Mouse (Mus musculus) MEL (cell line): ENCODE data around the gene Srebf1. TPM values are rescaled to one million over a fixed set of nuclear protein-coding genes. Genes with fewer than 3 reads are reported as not detected.

Source experiments
- DNase-seq: peaks from one replicate; pipeline ENCODE4 v3.0.0; 2011; ENCODE audit warnings: low read depth, low spot score
- H3K27ac ChIP-seq: 2 replicates; pipeline ENCODE4 v1.5.1; 2012; ENCODE audit warnings: low read depth, mild to moderate bottlenecking, control low read depth, low read length, moderate library complexity; ENCODE audit not compliant: control insufficient read depth
- H3K27me3 ChIP-seq, 2 experiments: fragments of 150-350 bp in 1 of 2; sonication (generic) in 1 of 2; 2 replicates each; pipeline ENCODE4 v1.6.1; 2012; ENCODE audit warnings: low read length in 2 of 2, mild to moderate bottlenecking in 2 of 2, improper control_type of control experiment in 1 of 2, moderate library complexity in 1 of 2; ENCODE audit not compliant: insufficient read depth in 2 of 2, control insufficient read depth in 1 of 2
- H3K36me3 ChIP-seq, 2 experiments: 2 replicates each; pipeline ENCODE4 v1.6.1; 2012 to 2014; ENCODE audit warnings: low read length in 2 of 2, improper control_type of control experiment in 1 of 2, inconsistent platforms in 1 of 2, mild to moderate bottlenecking in 1 of 2; ENCODE audit not compliant: insufficient read depth in 2 of 2, control insufficient read depth in 1 of 2
- H3K4me1 ChIP-seq, 2 experiments: fragments of 150-350 bp in 1 of 2; sonication (generic) in 1 of 2; 2 replicates each; pipeline ENCODE4 v1.6.1; 2012; ENCODE audit warnings: low read length in 2 of 2, improper control_type of control experiment in 1 of 2, mild to moderate bottlenecking in 1 of 2; ENCODE audit not compliant: insufficient read depth in 2 of 2, control insufficient read depth in 1 of 2
- H3K4me3 ChIP-seq, 2 experiments: fragments of 150-350 bp in 1 of 2; sonication (generic) in 1 of 2; 2 replicates each; pipeline ENCODE4 v1.5.1; 2012; ENCODE audit warnings: low read depth in 2 of 2, low read length in 2 of 2, mild to moderate bottlenecking in 2 of 2, moderate library complexity in 2 of 2, control low read depth in 1 of 2, improper control_type of control experiment in 1 of 2; ENCODE audit not compliant: control insufficient read depth in 1 of 2, insufficient read depth in 1 of 2
- H3K79me2 ChIP-seq: 2 replicates; pipeline ENCODE4 v1.6.1; 2012; ENCODE audit warnings: mild to moderate bottlenecking, low read length, moderate library complexity; ENCODE audit not compliant: control insufficient read depth, poor library complexity, insufficient read depth
- H3K9ac ChIP-seq: 2 replicates; pipeline ENCODE4 v1.6.1; 2012; ENCODE audit warnings: low read depth, mild to moderate bottlenecking, control low read depth, low read length, moderate library complexity; ENCODE audit not compliant: control insufficient read depth, poor library complexity, severe bottlenecking
- H3K9me3 ChIP-seq: fragments of 150-350 bp; sonication (generic); replicated peaks from 2 replicates; pipeline ENCODE4 v1.6.1; 2012; ENCODE audit warnings: mild to moderate bottlenecking, low read length, improper control_type of control experiment, moderate library complexity; ENCODE audit not compliant: insufficient read depth
- BHLHE40 ChIP-seq: IDR thresholded peaks from 2 replicates; pipeline ENCODE4 v1.6.1; 2012; ENCODE audit warnings: low read depth, mild to moderate bottlenecking, inconsistent platforms, low read length, improper control_type of control experiment, borderline replicate concordance
- CHD1 ChIP-seq: IDR thresholded peaks from 2 replicates; pipeline ENCODE4 v1.6.1; 2012; ENCODE audit warnings: low read depth, mild to moderate bottlenecking, inconsistent platforms, low read length, improper control_type of control experiment
- CTCF ChIP-seq, 3 experiments: IDR thresholded peaks in 2 of 3; conservative IDR thresholded peaks in 1 of 3; 2 replicates each; pipeline ENCODE4 v1.5.1; 2011 to 2012; ENCODE audit warnings: low read length in 3 of 3, low read depth in 2 of 3, mild to moderate bottlenecking in 2 of 3, improper control_type of control experiment in 1 of 3, inconsistent platforms in 1 of 3, mixed read lengths in 1 of 3, moderate library complexity in 1 of 3; ENCODE audit not compliant: control insufficient read depth in 1 of 3, insufficient read depth in 1 of 3, poor library complexity in 1 of 3, severe bottlenecking in 1 of 3
- E2F4 ChIP-seq: IDR thresholded peaks from 2 replicates; pipeline ENCODE4 v1.6.1; 2011; ENCODE audit warnings: low read depth, low read length, improper control_type of control experiment, borderline replicate concordance
- ELF1 ChIP-seq: IDR thresholded peaks from 2 replicates; pipeline ENCODE4 v1.6.1; 2014; ENCODE audit warnings: low read depth, mild to moderate bottlenecking, inconsistent platforms, low read length, improper control_type of control experiment, moderate library complexity
- ETS1 ChIP-seq: IDR thresholded peaks from 2 replicates; pipeline ENCODE4 v1.6.1; 2012; ENCODE audit warnings: low read depth, mild to moderate bottlenecking, inconsistent platforms, low read length, improper control_type of control experiment, moderate library complexity
- GABPA ChIP-seq: IDR thresholded peaks from 2 replicates; pipeline ENCODE4 v1.6.1; 2012; ENCODE audit warnings: low read depth, mild to moderate bottlenecking, inconsistent platforms, low read length, improper control_type of control experiment, moderate library complexity
- MAX ChIP-seq: IDR thresholded peaks from 2 replicates; pipeline ENCODE4 v1.6.1; 2011; ENCODE audit warnings: low read length, improper control_type of control experiment
- MAZ ChIP-seq: IDR thresholded peaks from 2 replicates; pipeline ENCODE4 v1.6.1; 2012; ENCODE audit warnings: low read depth, mild to moderate bottlenecking, inconsistent platforms, low read length, improper control_type of control experiment
- MYC ChIP-seq: IDR thresholded peaks from 2 replicates; pipeline ENCODE4 v1.6.1; 2011; ENCODE audit warnings: low read depth, mild to moderate bottlenecking, low read length, improper control_type of control experiment, moderate library complexity
- POLR2A ChIP-seq, 2 experiments: IDR thresholded peaks; 2 replicates each; pipeline ENCODE4 v1.6.1; 2011 to 2012; ENCODE audit warnings: low read length in 2 of 2, mild to moderate bottlenecking in 2 of 2, control low read depth in 1 of 2, improper control_type of control experiment in 1 of 2, low read depth in 1 of 2, moderate library complexity in 1 of 2; ENCODE audit not compliant: control insufficient read depth in 1 of 2, insufficient read depth in 1 of 2, poor library complexity in 1 of 2
- POLR2AphosphoS5 ChIP-seq: IDR thresholded peaks from 2 replicates; pipeline ENCODE4 v1.6.1; 2012; ENCODE audit warnings: low read depth, borderline replicate concordance, mild to moderate bottlenecking, inconsistent platforms, low read length, moderate library complexity, mixed read lengths
- RAD21 ChIP-seq: IDR thresholded peaks from 2 replicates; pipeline ENCODE4 v1.6.1; 2011; ENCODE audit warnings: mild to moderate bottlenecking, low read depth, low read length, improper control_type of control experiment
- RCOR1 ChIP-seq: IDR thresholded peaks from 2 replicates; pipeline ENCODE4 v1.6.1; 2012; ENCODE audit warnings: low read depth, mild to moderate bottlenecking, inconsistent platforms, low read length, improper control_type of control experiment
- SIN3A ChIP-seq: IDR thresholded peaks from 2 replicates; pipeline ENCODE4 v1.6.1; 2012; ENCODE audit warnings: low read length, improper control_type of control experiment, inconsistent platforms
- TBP ChIP-seq: IDR thresholded peaks from 2 replicates; pipeline ENCODE4 v1.8.0; 2011; ENCODE audit warnings: low read depth, low read length, improper control_type of control experiment
- TCF12 ChIP-seq: IDR thresholded peaks from 2 replicates; pipeline ENCODE4 v1.6.1; 2014; ENCODE audit warnings: low read depth, mild to moderate bottlenecking, inconsistent platforms, low read length, improper control_type of control experiment, moderate library complexity
- UBTF ChIP-seq: IDR thresholded peaks from 2 replicates; pipeline ENCODE4 v1.6.1; 2012; ENCODE audit warnings: low read depth, mild to moderate bottlenecking, inconsistent platforms, low read length, improper control_type of control experiment, moderate library complexity, borderline replicate concordance; ENCODE audit not compliant: insufficient read depth
- USF1 ChIP-seq: IDR thresholded peaks from 2 replicates; pipeline ENCODE4 v1.6.1; 2014; ENCODE audit warnings: low read depth, mild to moderate bottlenecking, inconsistent platforms, low read length, improper control_type of control experiment, moderate library complexity
- USF2 ChIP-seq, 2 experiments: IDR thresholded peaks; 2 replicates each; pipeline ENCODE4 v1.6.1; 2011 to 2012; ENCODE audit warnings: improper control_type of control experiment in 2 of 2, low read length in 2 of 2, borderline replicate concordance in 1 of 2, inconsistent platforms in 1 of 2, low read depth in 1 of 2, mild to moderate bottlenecking in 1 of 2; ENCODE audit not compliant: insufficient read depth in 1 of 2
- ZMIZ1 ChIP-seq: IDR thresholded peaks from 2 replicates; pipeline ENCODE4 v1.6.1; 2012; ENCODE audit warnings: low read depth, mild to moderate bottlenecking, inconsistent platforms, low read length, improper control_type of control experiment, moderate library complexity
- ZNF384 ChIP-seq: IDR thresholded peaks from 2 replicates; pipeline ENCODE4 v1.6.1; 2012; ENCODE audit warnings: low read depth, mild to moderate bottlenecking, inconsistent platforms, low read length, improper control_type of control experiment
- polyA plus RNA-seq, 2 experiments: library from polyadenylated mRNA; stranded (reverse) in 1 of 2; unstranded in 1 of 2; fragments of >175 nt in 1 of 2; fragments of >200 nt in 1 of 2; gene quantifications; 2 replicates each; pipeline versions ENCODE4 v1.2.1 to v1.2.4; 2012; ENCODE audit warnings: low replicate concordance in 2 of 2, low read depth in 1 of 2; ENCODE audit not compliant: insufficient read length in 2 of 2, insufficient read depth in 1 of 2, missing spikeins in 1 of 2
- total RNA-seq: library from RNA; depleted of rRNA; stranded (reverse); fragments of 300-350 nt; gene quantifications from 2 replicates; pipeline ENCODE4 v1.2.3, GENCODE M21; 2012

Gene Srebf1
- total and polyA plus RNA-seq, 3 experiments, result 241 to 288 TPM; not detected in 1

DNA sequence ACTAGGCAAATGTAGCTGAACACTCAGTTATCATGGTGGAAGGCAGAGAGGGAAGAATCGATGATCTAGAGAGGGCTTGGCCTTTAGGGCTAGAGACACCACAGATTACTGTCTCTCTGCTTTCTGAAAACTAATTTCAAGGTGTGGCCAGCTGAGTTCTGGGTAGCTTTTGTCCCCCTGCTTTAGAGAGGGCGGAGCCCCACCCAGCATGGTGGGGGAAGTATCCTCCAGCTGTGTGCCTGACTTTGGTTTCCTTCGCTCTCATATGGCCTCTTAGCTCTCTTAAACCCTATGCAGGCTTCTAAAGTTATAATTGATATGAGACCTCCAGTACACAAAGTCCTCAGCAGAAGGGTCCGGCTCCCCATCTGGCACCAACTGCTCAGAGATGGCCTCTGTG, 59.0 kb downstream of the Srebf1 start:
- H3K9ac ChIP-seq, result no peak overlapping the region
- no peak for TF ChIP-seq CTCF (IDR thresholded peaks at IDR 0.05 in 2 of 3, conservative IDR thresholded peaks at IDR 0.05 in 1 of 3; ENCODE audit: control insufficient read depth in 1 of 3, insufficient read depth in 1 of 3, low read depth in 2 of 3, low read length in 3 of 3, poor library complexity in 1 of 3, severe bottlenecking in 1 of 3)
- no peak for TF ChIP-seq MAZ
- TF ChIP-seq GABPA, result no peak
- no peak for TF ChIP-seq BHLHE40
- no peak for TF ChIP-seq CHD1
- no peak for TF ChIP-seq MAX
- TF ChIP-seq ETS1, result no peak
- no peak for TF ChIP-seq POLR2AphosphoS5
- no peak for TF ChIP-seq ZNF384
- no peak for TF ChIP-seq TBP
- no peak for TF ChIP-seq RCOR1
- no peak for TF ChIP-seq USF2 (IDR thresholded peaks at IDR 0.05; ENCODE audit: borderline replicate concordance in 1 of 2, insufficient read depth in 1 of 2, low read depth in 1 of 2, low read length in 2 of 2)
- TF ChIP-seq TCF12, result no peak
- TF ChIP-seq UBTF, result no peak
- no peak for TF ChIP-seq USF1
- H3K27me3 ChIP-seq, result no peaks in the 10 kb centered on the region
- H3K4me3 ChIP-seq, result no peak overlapping the region
- H3K27ac ChIP-seq, result no peak overlapping the region
- no peak for DNase-seq
- H3K4me1 ChIP-seq, result no peaks in the 10 kb centered on the region
- H3K79me2 ChIP-seq, result peaks cover 2% of the 10 kb centered on the region; the same call in 1 of the 2 replicates
- peaks cover 0 to 7% of the 10 kb centered on the region in 2 experiments; a peak in 2 of 4 replicates for H3K36me3 ChIP-seq
- H3K9me3 ChIP-seq, result no peaks in the 10 kb centered on the region

DNA sequence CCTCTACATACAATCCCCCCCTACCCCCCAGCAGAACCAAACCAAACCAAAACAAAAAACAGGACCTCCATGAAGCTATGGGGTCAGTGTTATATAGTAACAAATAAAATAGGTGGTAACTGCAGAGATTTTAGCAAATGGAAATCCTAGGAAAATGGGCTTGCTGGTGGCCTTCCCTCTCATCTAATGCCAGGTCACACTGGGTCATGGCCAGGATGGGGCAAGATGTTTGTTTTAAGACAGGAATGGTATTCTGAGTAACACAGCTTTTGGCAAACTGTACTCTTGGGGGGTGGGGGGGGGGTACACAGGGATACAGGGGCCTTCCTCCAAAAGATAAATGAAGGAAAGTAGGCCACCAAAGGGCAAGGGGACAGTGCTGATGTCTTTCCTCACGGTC, 59.8 kb downstream of the Srebf1 start:
- H3K4me3 ChIP-seq, result no peak overlapping the region
- TF ChIP-seq SIN3A (no peak), RCOR1 (no peak), ELF1 (no peak), E2F4 (no peak), USF2 (IDR thresholded peaks at IDR 0.05; ENCODE audit: borderline replicate concordance in 1 of 2, insufficient read depth in 1 of 2, low read depth in 1 of 2, low read length in 2 of 2) (no peak), POLR2A (IDR thresholded peaks at IDR 0.05; ENCODE audit: control insufficient read depth in 1 of 2, insufficient read depth in 1 of 2, low read depth in 1 of 2, low read length in 2 of 2, poor library complexity in 1 of 2) (no peak), RAD21 (no peak), ETS1 (no peak), ZMIZ1 (no peak), UBTF (no peak), MYC (no peak)
- no peaks in the 10 kb centered on the region for H3K27me3 ChIP-seq
- no peaks in the 10 kb centered on the region for H3K9me3 ChIP-seq
- H3K36me3 ChIP-seq, result peaks cover 0 to 8% of the 10 kb centered on the region in 2 experiments; a peak in 2 of 4 replicates
- no peak for DNase-seq
- peaks cover 2% of the 10 kb centered on the region; the same call in 1 of the 2 replicates for H3K79me2 ChIP-seq
- H3K4me1 ChIP-seq, result no peaks in the 10 kb centered on the region
- no peak overlapping the region for H3K9ac ChIP-seq
- H3K27ac ChIP-seq, result no peak overlapping the region
